Mouse (Mus musculus): Measurements from ENCODE around the gene Lck.

- TF ChIP-seq CTCF (IDR thresholded peaks at IDR 0.05; ENCODE audit: low read depth, low read length): 0 out of 2 replicates have a peak, but pooled peaks have one; percentile 0
- TF ChIP-seq POLR2A (IDR thresholded peaks at IDR 0.05; ENCODE audit: extremely low read depth, insufficient read depth, low read length): peak; percentile 45; the same call in 1 of the 2 replicates
These were observed 27.1 kb upstream of the Lck start, which contains the start of the genes Eif3i and Tmem234 for GRCm38 (mm10) chr4:129600233-129601158.
